Mouse (Mus musculus) liver, embryonic 14.5 days (tissue): ENCODE results near the gene Plin5. TPM values are rescaled to one million over a fixed set of nuclear protein-coding genes. Genes with fewer than 3 reads are reported as not detected.
A peak's percentile ranks its signal among the peaks of the same experiment; 100 is the strongest.

Experiments
- ATAC-seq: fragments of 200-750 bp; cut with Nextera tagmentation; 2 replicates; pipeline ENCODE4 v1.8.0; 2017; ENCODE audit warnings: moderate number of reproducible peaks, mild to moderate bottlenecking, moderate library complexity; ENCODE audit not compliant: insufficient read depth
- DNase-seq, 3 experiments: peaks; one replicate each; pipeline ENCODE4 v3.0.0-alpha.2; 2012 to 2013; ENCODE audit warnings: low read depth in 3 of 3, low spot score in 3 of 3
- H3K27ac ChIP-seq: fragments of 300-500 bp; sonication (generic); 2 replicates; pipeline ENCODE4 v1.5.1; 2014; ENCODE audit warnings: moderate library complexity, mild to moderate bottlenecking, control low read depth, inconsistent platforms
- H3K27me3 ChIP-seq: fragments of 300-500 bp; sonication (generic); 2 replicates; pipeline ENCODE4 v1.6.1; 2014; ENCODE audit warnings: mild to moderate bottlenecking, low read length, moderate library complexity; ENCODE audit not compliant: control insufficient read depth, insufficient read depth
- H3K36me3 ChIP-seq: fragments of 300-500 bp; sonication (generic); replicated peaks from 2 replicates; pipeline ENCODE4 v1.6.1; 2014; ENCODE audit warnings: low read depth; ENCODE audit not compliant: control insufficient read depth, insufficient read depth
- H3K4me1 ChIP-seq, 2 experiments: fragments of 200-500 bp in 1 of 2; fragments of 300-500 bp in 1 of 2; sonication (generic) in 1 of 2; replicated peaks; 2 replicates each; pipeline ENCODE4 v1.6.1; 2012 to 2014; ENCODE audit warnings: antibody characterized with exemption in 1 of 2, inconsistent platforms in 1 of 2, low read length in 1 of 2; ENCODE audit not compliant: control insufficient read depth in 2 of 2, insufficient read depth in 2 of 2
- H3K4me2 ChIP-seq: fragments of 300-500 bp; sonication (generic); 2 replicates; pipeline ENCODE4 v1.6.1; 2014; ENCODE audit warnings: low read depth, mild to moderate bottlenecking, control low read depth, moderate library complexity
- H3K4me3 ChIP-seq, 2 experiments: fragments of 200-500 bp in 1 of 2; fragments of 300-500 bp in 1 of 2; sonication (generic) in 1 of 2; 2 replicates each; pipeline ENCODE4 v1.5.1; 2012 to 2014; ENCODE audit warnings: low read depth in 2 of 2, low read length in 2 of 2, mild to moderate bottlenecking in 2 of 2, control low read depth in 1 of 2, inconsistent platforms in 1 of 2, moderate library complexity in 1 of 2; ENCODE audit not compliant: insufficient read depth in 1 of 2
- H3K9ac ChIP-seq: fragments of 300-500 bp; sonication (generic); replicated peaks from 2 replicates; pipeline ENCODE4 v1.6.1; 2014; ENCODE audit warnings: mild to moderate bottlenecking, control low read depth, moderate library complexity
- H3K9me3 ChIP-seq: fragments of 300-500 bp; sonication (generic); 2 replicates; pipeline ENCODE4 v1.6.1; 2016; ENCODE audit warnings: low read length, mixed read lengths; ENCODE audit not compliant: control insufficient read depth
- CTCF ChIP-seq: IDR thresholded peaks from 2 replicates; pipeline ENCODE4 v1.5.1; 2016; ENCODE audit warnings: antibody characterized with exemption, low read depth, control low read depth
- EP300 ChIP-seq: IDR thresholded peaks from 2 replicates; pipeline ENCODE4 v1.6.1; 2016; ENCODE audit warnings: antibody characterized with exemption, low read depth
- WGBS: fragments of 180-500 bp; shearing (Covaris S2); extraction: QIAGEN DNeasy Blood & Tissue Kit; methylation state at CpG from one replicate; pipeline ENCODE4 v1.1.7; 2014; ENCODE audit not compliant: insufficient replicate concordance; 5-methylcytosine and 5-hydroxymethylcytosine counted together
- polyA plus RNA-seq, 2 experiments: library from polyadenylated mRNA; depleted of rRNA in 1 of 2; stranded (reverse) in 1 of 2; unstranded in 1 of 2; fragments of >200 nt; fragmentation: Nextera tagmentation in 1 of 2; extraction: Ambion mirVana in 1 of 2; gene quantifications; 2 replicates each; pipeline versions ENCODE4 v1.2.1 to v1.2.3; 2012 to 2014

Plin5 gene
- polyA plus RNA-seq, 2 experiments, result 0.11 to 0.34 TPM

DNA sequence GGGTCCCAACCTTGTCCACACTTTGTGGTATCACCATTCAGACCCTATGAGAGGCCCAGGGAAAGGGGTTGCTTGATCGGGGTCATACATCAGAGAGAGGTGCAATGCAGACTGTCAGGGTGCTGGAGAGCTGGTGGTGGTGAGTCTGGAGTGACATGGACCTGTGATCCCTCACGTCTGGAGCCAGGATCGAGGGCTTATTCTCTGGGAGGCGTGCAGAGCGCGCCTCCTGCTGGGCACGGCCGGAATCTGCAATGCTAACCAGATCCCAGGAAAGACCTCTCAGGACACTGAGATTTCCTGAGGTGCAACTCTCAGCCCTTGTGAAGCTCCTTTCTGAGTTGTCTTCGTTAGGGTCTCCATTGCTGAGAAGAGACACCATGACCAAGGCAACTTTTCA is 42.3 kb upstream of the Plin5 start:
- WGBS, result 2% methylated on average over 9 of the region's 9 CpGs
- ATAC-seq, result no peak
- TF ChIP-seq EP300 (no peak), CTCF (peak; percentile 92)
- Histone ChIP-seq H3K4me1 (peaks cover 0 to 9% of the 10 kb centered on the region in 2 experiments; a peak in 2 of 4 replicates), H3K27me3 (no peaks in the 10 kb centered on the region), H3K9me3 (no peaks in the 10 kb centered on the region), H3K36me3 (no peaks in the 10 kb centered on the region), H3K27ac (no peak overlapping the region), H3K9ac (no peak overlapping the region), H3K4me3 (no peak overlapping the region), H3K4me2 (no peak overlapping the region)
- peak in 2 of 3 experiments; percentile 30 to 33 for DNase-seq

DNA sequence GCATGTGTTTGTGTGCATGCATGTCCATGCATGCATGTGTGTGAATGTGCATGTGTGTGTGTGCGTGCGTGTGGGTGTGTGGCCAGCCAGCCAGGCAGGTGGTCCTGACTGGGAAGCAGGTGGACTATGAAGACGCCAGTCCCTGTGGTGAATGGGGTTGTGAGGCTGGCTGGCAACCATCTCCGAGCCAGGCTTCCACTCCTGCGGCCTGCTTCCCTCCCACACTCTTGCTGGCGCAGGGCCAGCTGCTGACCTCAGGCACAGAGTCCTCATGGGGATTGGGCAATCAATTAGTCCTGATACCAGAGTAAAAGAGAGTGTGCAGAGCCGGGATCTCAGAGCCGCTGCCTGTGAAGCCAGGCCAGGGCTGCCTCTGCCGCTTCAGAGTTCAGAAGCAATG is 36.2 kb upstream of the Plin5 start:
- WGBS, result 47% methylated on average over 9 of the region's 9 CpGs
- TF ChIP-seq EP300 (no peak), CTCF (no peak)
- ATAC-seq, result peak; percentile 52; the same call in 1 of the 2 replicates
- Histone ChIP-seq H3K36me3 (no peaks in the 10 kb centered on the region), H3K4me2 (no peak overlapping the region), H3K4me1 (peaks cover 0 to 2% of the 10 kb centered on the region in 2 experiments; a peak in 1 of 4 replicates), H3K4me3 (no peak overlapping the region), H3K27me3 (peaks cover 11% of the 10 kb centered on the region), H3K27ac (no peak overlapping the region), H3K9me3 (no peaks in the 10 kb centered on the region), H3K9ac (no peak overlapping the region)
- DNase-seq, result peak in 2 of 3 experiments; percentile 31 to 36

GRCm38 (mm10) chr17:56149897-56150296 is 32.5 kb upstream of the Plin5 start:
- 33% methylated on average over 2 of the region's 2 CpGs for WGBS
- H3K27ac ChIP-seq, result no peak overlapping the region
- no peaks in the 10 kb centered on the region for H3K36me3 ChIP-seq
- H3K4me2 ChIP-seq, result no peak overlapping the region
- H3K9ac ChIP-seq, result no peak overlapping the region
- peaks cover 0 to 2% of the 10 kb centered on the region in 2 experiments; a peak in 1 of 4 replicates for H3K4me1 ChIP-seq
- TF ChIP-seq EP300, result no peak
- no peak for TF ChIP-seq CTCF
- DNase-seq (no peak), ATAC-seq (no peak)
- H3K27me3 ChIP-seq, result peaks cover 22% of the 10 kb centered on the region
- no peak overlapping the region for H3K4me3 ChIP-seq
- H3K9me3 ChIP-seq, result no peaks in the 10 kb centered on the region

- Histone ChIP-seq H3K36me3 (no peaks in the 10 kb centered on the region), H3K4me1 (peaks cover 0 to 2% of the 10 kb centered on the region in 2 experiments; a peak in 1 of 4 replicates), H3K4me3 (no peak overlapping the region), H3K27me3 (peaks cover 22% of the 10 kb centered on the region), H3K9me3 (no peaks in the 10 kb centered on the region), H3K4me2 (no peak overlapping the region), H3K27ac (no peak overlapping the region), H3K9ac (no peak overlapping the region)
- TF ChIP-seq EP300, result no peak
- ATAC-seq, result no peak
- WGBS, result 5% methylated on average over 30 of the region's 30 CpGs
- no peak for DNase-seq
Observed at GRCm38 (mm10) chr17:56148790-56149618, 31.6 kb upstream of the Plin5 start.

- ATAC-seq (no peak), DNase-seq (no peak)
- TF ChIP-seq EP300 (no peak), CTCF (no peak)
- 21% methylated on average over 9 of the region's 9 CpGs for WGBS
- H3K4me2 ChIP-seq, result no peak overlapping the region
- H3K27me3 ChIP-seq, result peaks cover 22% of the 10 kb centered on the region
- H3K4me1 ChIP-seq, result no peaks in the 10 kb centered on the region
- H3K36me3 ChIP-seq, result no peaks in the 10 kb centered on the region
- H3K9me3 ChIP-seq, result no peaks in the 10 kb centered on the region
- H3K9ac ChIP-seq, result no peak overlapping the region
- H3K27ac ChIP-seq, result no peak overlapping the region
- H3K4me3 ChIP-seq, result no peak overlapping the region
Observed at GRCm38 (mm10) chr17:56148280-56148679, 30.9 kb upstream of the Plin5 start.
